Mouse (Mus musculus) common myeloid progenitor, adult 5-6 weeks (primary cell): ENCODE results near the gene Enpp1. TPM values are rescaled to one million over a fixed set of nuclear protein-coding genes. Genes with fewer than 3 reads are reported as not detected.

ENCODE experiments used
- ATAC-seq: replicated peaks from 2 replicates; pipeline ENCODE4 v1.8.0; 2016; ENCODE audit warnings: low read depth, mild to moderate bottlenecking, moderate TSS enrichment, inconsistent platforms; ENCODE audit not compliant: poor library complexity, severe bottlenecking
- total RNA-seq: library from RNA; stranded (forward); fragments of 200-1000, 187-1606 nt; gene quantifications from 2 replicates; pipeline ENCODE4 v1.2.3, GENCODE M21; 2017

Enpp1 gene
- total RNA-seq, 1 experiment from 2014 or later = 4.8 TPM

- ATAC-seq = peak; percentile 31; the same call in 1 of the 2 replicates
Measured at GRCm38 (mm10) chr10:24712367-24712761, 405 bp upstream of the Enpp1 start.

GRCm38 (mm10) chr10:24711071-24711470 is 888 bp downstream of the Enpp1 start:
- ATAC-seq = peak; percentile 19; the same call in 1 of the 2 replicates

GRCm38 (mm10) chr10:24710361-24710760 is 1.6 kb downstream of the Enpp1 start:
- ATAC-seq = no peak

- ATAC-seq = no peak
Measured at GRCm38 (mm10) chr10:24707745-24708144, 4.2 kb downstream of the Enpp1 start.

- no peak for ATAC-seq
Measured at GRCm38 (mm10) chr10:24706431-24707140, 5.4 kb downstream of the Enpp1 start.

GRCm38 (mm10) chr10:24702698-24703097 is 9.3 kb downstream of the Enpp1 start:
- no peak for ATAC-seq

GRCm38 (mm10) chr10:24698131-24698775 is 13.7 kb downstream of the Enpp1 start:
- no peak for ATAC-seq

GRCm38 (mm10) chr10:24696761-24697160 is 15.2 kb downstream of the Enpp1 start:
- no peak for ATAC-seq

GRCm38 (mm10) chr10:24695786-24696185 is 16.2 kb downstream of the Enpp1 start:
- ATAC-seq = no peak

GRCm38 (mm10) chr10:24682518-24683104 is 29.3 kb downstream of the Enpp1 start:
- no peak for ATAC-seq

- ATAC-seq = no peak
Measured at GRCm38 (mm10) chr10:24677681-24678080, 34.3 kb downstream of the Enpp1 start.

- ATAC-seq = no peak
Measured at GRCm38 (mm10) chr10:24674261-24674660, 37.7 kb downstream of the Enpp1 start.

GRCm38 (mm10) chr10:24672948-24673347 is 39.0 kb downstream of the Enpp1 start:
- ATAC-seq = no peak

GRCm38 (mm10) chr10:24670548-24670947 is 41.4 kb downstream of the Enpp1 start:
- no peak for ATAC-seq

- no peak for ATAC-seq
Measured at GRCm38 (mm10) chr10:24650990-24651569, 60.9 kb downstream of the Enpp1 start.

GRCm38 (mm10) chr10:24647996-24648738 is 63.8 kb downstream of the Enpp1 start:
- peak; percentile 62; the same call in 1 of the 2 replicates for ATAC-seq

GRCm38 (mm10) chr10:24645169-24645568 is 66.8 kb downstream of the Enpp1 start:
- ATAC-seq = no peak

- ATAC-seq = peak; percentile 71
Measured at GRCm38 (mm10) chr10:24642796-24643580, 69.0 kb downstream of the Enpp1 start.

GRCm38 (mm10) chr10:24641416-24642140 is 70.4 kb downstream of the Enpp1 start:
- ATAC-seq = peak; percentile 52
